Mouse (Mus musculus): ENCODE measurements around the gene Gm49396. TPM values are rescaled to one million over a fixed set of nuclear protein-coding genes. Genes with fewer than 3 reads are reported as not detected.
A peak's percentile ranks its signal among the peaks of the same experiment; 100 is the strongest.

Gene Gm49396
- polyA plus RNA-seq, 1 experiment: 1.9 TPM

DNA sequence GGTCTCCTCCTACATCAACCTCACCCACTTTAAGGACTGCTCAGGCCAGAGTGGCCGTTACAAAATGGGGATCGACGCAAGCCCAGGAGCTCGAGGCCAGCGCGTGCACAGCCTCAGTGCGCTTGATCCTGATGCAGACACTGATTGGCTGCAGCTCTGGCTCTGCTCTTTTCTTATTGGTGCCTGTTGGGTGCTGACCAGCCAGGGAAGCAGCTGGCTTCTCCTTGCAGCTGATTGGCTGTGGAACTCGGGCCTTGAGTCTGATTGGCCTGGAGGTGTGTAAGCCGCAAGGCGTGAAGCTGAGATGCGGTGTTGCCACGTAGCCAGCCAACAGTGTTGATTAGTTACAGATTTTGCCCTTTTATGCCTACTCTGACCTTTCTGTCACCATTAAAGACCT, 35.6 kb downstream of the Gm49396 start, which contains the start of gene Zbtb32:
Gene Zbtb32 (minus strand): TSS at position 124 of the 400 bp plus-strand sequence.
- peak within 1 kb of the TSS; percentile 45; the same call in 1 of the 2 replicates for H3K9ac ChIP-seq (ENCODE audit: low read depth, poor library complexity, severe bottlenecking)
- no peak for TF ChIP-seq CTCF (IDR thresholded peaks at IDR 0.05; ENCODE audit: low read depth, low read length)
- no peak for TF ChIP-seq POLR2A (IDR thresholded peaks at IDR 0.05; ENCODE audit: insufficient read depth, low read length)
- TF ChIP-seq EP300 (IDR thresholded peaks at IDR 0.05; ENCODE audit: insufficient read depth, low read depth, low read length): no peak
- H3K4me3 ChIP-seq (ENCODE audit: low read depth, low read length): peak within 1 kb of the TSS; percentile 41
- no peaks in the 10 kb centered on the region for H3K27me3 ChIP-seq (ENCODE audit: control insufficient read depth, insufficient read depth, low read length, poor library complexity, severe bottlenecking)
- H3K27ac ChIP-seq (ENCODE audit: insufficient read depth, low read length): peak within 1 kb of the TSS; percentile 46
- no peaks in the 10 kb centered on the region for H3K36me3 ChIP-seq (ENCODE audit: control insufficient read depth, insufficient read depth, low read length, poor library complexity, severe bottlenecking)
- H3K4me1 ChIP-seq (ENCODE audit: control insufficient read depth, insufficient read depth, low read length): peaks cover 17% of the 10 kb centered on the region
- no peaks in the 10 kb centered on the region for H3K9me3 ChIP-seq (replicated peaks; ENCODE audit: control insufficient read depth, insufficient read depth, low read length, poor library complexity, severe bottlenecking)

DNA sequence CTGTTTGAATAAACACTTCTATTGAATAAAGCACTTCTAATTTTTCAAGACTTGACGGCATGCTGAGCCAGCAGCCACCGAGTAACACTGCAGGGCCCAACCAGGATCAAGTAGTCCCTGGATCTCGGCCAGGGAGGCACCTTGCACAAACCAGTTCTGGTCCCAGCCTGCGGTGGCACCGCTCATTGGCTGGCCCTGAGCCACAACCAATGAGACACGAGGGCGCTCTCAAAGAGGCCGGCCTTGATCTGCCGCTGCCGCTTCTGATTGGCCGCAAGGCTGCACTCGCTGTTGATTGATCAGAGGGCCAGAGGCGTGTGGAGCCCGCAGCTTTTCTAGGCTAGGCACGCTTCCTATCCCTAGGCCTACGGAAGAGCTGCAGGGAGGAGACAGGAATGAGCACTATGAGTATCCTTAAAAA, 36.8 kb downstream of the Gm49396 start:
- TF ChIP-seq POLR2A (IDR thresholded peaks at IDR 0.05; ENCODE audit: insufficient read depth, low read length): no peak
- no peak for TF ChIP-seq EP300 (IDR thresholded peaks at IDR 0.05; ENCODE audit: insufficient read depth, low read depth, low read length)
- no peak for TF ChIP-seq CTCF (IDR thresholded peaks at IDR 0.05; ENCODE audit: low read depth, low read length)
- H3K9ac ChIP-seq (ENCODE audit: low read depth, poor library complexity, severe bottlenecking): peak overlapping the region; percentile 45
- peak overlapping the region; percentile 82 for H3K27ac ChIP-seq (ENCODE audit: insufficient read depth, low read length)
- H3K27me3 ChIP-seq (ENCODE audit: control insufficient read depth, insufficient read depth, low read length, poor library complexity, severe bottlenecking): no peaks in the 10 kb centered on the region
- H3K9me3 ChIP-seq (replicated peaks; ENCODE audit: control insufficient read depth, insufficient read depth, low read length, poor library complexity, severe bottlenecking): no peaks in the 10 kb centered on the region
- H3K36me3 ChIP-seq (ENCODE audit: control insufficient read depth, insufficient read depth, low read length, poor library complexity, severe bottlenecking): no peaks in the 10 kb centered on the region
- H3K4me3 ChIP-seq (ENCODE audit: low read depth, low read length): peak overlapping the region; percentile 41
- peaks cover 16% of the 10 kb centered on the region for H3K4me1 ChIP-seq (ENCODE audit: control insufficient read depth, insufficient read depth, low read length)

DNA sequence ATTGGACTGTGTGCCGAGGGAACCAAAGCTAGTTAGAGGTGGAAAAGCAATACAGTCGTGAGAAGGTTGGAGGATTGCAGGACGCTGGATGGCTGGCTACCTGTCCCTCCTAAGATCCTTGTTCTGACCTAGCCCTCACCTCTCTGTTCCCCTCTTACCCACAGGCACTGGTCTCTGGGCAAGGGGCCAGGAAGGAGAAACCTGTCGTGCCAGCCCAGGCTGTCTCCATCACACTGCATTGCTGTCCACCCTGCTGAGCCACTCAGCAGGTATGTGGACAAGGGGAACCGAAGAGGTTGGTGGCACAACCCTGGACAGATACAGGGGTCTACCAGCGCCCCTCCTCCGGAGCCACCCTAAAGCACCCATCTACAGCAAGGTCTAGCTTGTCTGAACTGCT, 37.5 kb downstream of the Gm49396 start:
- Histone ChIP-seq H3K4me1 (ENCODE audit: control insufficient read depth, insufficient read depth, low read length) (peaks cover 15% of the 10 kb centered on the region), H3K9me3 (replicated peaks; ENCODE audit: control insufficient read depth, insufficient read depth, low read length, poor library complexity, severe bottlenecking) (no peaks in the 10 kb centered on the region), H3K4me3 (ENCODE audit: low read depth, low read length) (no peak overlapping the region), H3K27me3 (ENCODE audit: control insufficient read depth, insufficient read depth, low read length, poor library complexity, severe bottlenecking) (no peaks in the 10 kb centered on the region), H3K27ac (ENCODE audit: insufficient read depth, low read length) (peak overlapping the region; percentile 82), H3K36me3 (ENCODE audit: control insufficient read depth, insufficient read depth, low read length, poor library complexity, severe bottlenecking) (no peaks in the 10 kb centered on the region), H3K9ac (ENCODE audit: low read depth, poor library complexity, severe bottlenecking) (peak overlapping the region; percentile 30)
- no peak for TF ChIP-seq CTCF (IDR thresholded peaks at IDR 0.05; ENCODE audit: low read depth, low read length)

DNA sequence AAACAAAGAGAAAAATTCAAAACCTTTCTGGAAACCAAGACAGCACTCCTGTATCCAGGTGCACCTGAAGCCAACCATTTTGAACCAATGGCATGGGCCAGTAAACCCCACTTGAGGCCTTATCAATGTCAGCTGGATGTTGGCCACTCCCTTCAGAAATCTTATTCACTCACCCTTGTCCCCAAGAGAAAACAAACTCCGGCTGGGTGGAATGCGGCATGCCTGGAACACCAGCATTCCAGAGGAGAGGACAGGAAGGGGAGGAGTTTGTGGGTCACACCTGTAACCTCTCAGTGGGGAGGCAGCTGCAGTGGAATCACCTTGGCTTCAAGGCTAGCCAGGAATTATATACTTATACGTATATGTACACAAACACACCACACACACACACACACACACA, 39.4 kb downstream of the Gm49396 start:
- TF ChIP-seq EP300 (IDR thresholded peaks at IDR 0.05; ENCODE audit: insufficient read depth, low read depth, low read length) (peak; percentile 96), POLR2A (IDR thresholded peaks at IDR 0.05; ENCODE audit: insufficient read depth, low read length) (no peak), CTCF (IDR thresholded peaks at IDR 0.05; ENCODE audit: low read depth, low read length) (no peak)
- H3K27ac ChIP-seq (ENCODE audit: insufficient read depth, low read length): peak overlapping the region; percentile 82
- H3K9me3 ChIP-seq (replicated peaks; ENCODE audit: control insufficient read depth, insufficient read depth, low read length, poor library complexity, severe bottlenecking): no peaks in the 10 kb centered on the region
- H3K9ac ChIP-seq (ENCODE audit: low read depth, poor library complexity, severe bottlenecking): no peak overlapping the region
- no peaks in the 10 kb centered on the region for H3K27me3 ChIP-seq (ENCODE audit: control insufficient read depth, insufficient read depth, low read length, poor library complexity, severe bottlenecking)
- H3K4me1 ChIP-seq (ENCODE audit: control insufficient read depth, insufficient read depth, low read length): peaks cover 15% of the 10 kb centered on the region
- peak overlapping the region; percentile 9; the same call in 1 of the 2 replicates for H3K4me3 ChIP-seq (ENCODE audit: low read depth, low read length)
- no peaks in the 10 kb centered on the region for H3K36me3 ChIP-seq (ENCODE audit: control insufficient read depth, insufficient read depth, low read length, poor library complexity, severe bottlenecking)

DNA sequence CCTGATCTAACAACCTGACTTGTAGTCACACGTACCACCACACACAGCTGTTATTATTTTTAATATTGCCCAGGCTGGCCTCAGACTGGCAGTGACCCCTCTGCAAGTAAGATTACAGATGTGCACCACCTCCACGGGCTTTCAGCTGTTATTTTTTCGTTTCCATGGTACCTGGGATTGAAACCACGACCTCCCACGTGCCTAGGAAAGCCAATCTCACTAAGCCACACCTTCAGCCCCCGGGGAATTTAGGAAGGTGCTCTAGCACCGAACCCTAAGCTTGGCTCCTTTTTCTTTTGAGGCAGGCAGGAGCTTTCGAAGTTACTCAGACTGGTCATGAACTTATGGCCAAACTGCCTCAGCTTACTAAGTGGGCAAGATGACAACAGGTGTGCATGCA, 41.3 kb downstream of the Gm49396 start:
- TF ChIP-seq CTCF (IDR thresholded peaks at IDR 0.05; ENCODE audit: low read depth, low read length) (no peak), EP300 (IDR thresholded peaks at IDR 0.05; ENCODE audit: insufficient read depth, low read depth, low read length) (no peak), POLR2A (IDR thresholded peaks at IDR 0.05; ENCODE audit: insufficient read depth, low read length) (no peak)
- Histone ChIP-seq H3K4me1 (ENCODE audit: control insufficient read depth, insufficient read depth, low read length) (peaks cover 15% of the 10 kb centered on the region), H3K4me3 (ENCODE audit: low read depth, low read length) (no peak overlapping the region), H3K36me3 (ENCODE audit: control insufficient read depth, insufficient read depth, low read length, poor library complexity, severe bottlenecking) (no peaks in the 10 kb centered on the region), H3K27me3 (ENCODE audit: control insufficient read depth, insufficient read depth, low read length, poor library complexity, severe bottlenecking) (no peaks in the 10 kb centered on the region), H3K9me3 (replicated peaks; ENCODE audit: control insufficient read depth, insufficient read depth, low read length, poor library complexity, severe bottlenecking) (no peaks in the 10 kb centered on the region), H3K9ac (ENCODE audit: low read depth, poor library complexity, severe bottlenecking) (no peak overlapping the region), H3K27ac (ENCODE audit: insufficient read depth, low read length) (peak overlapping the region; percentile 43)

DNA sequence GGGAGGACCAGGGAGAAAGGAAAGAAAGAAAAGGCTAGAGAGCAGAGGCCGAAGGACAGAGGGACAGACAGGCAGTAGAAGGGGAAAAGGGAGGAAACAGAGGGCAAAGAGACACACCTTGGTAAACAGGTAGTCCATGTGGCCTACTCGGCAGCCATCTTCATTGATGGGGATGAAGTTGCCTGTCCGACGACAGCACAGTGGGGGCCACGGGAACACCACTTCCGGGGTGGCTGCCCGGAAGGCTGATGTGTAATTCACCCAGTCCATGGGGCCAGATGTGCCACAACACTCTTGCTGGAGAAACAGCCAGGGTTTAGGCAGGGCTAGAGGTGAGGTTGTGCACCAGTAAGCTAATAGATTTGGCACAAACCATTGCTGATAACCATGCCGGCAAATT, 41.8 kb downstream of the Gm49396 start:
- no peak for TF ChIP-seq EP300 (IDR thresholded peaks at IDR 0.05; ENCODE audit: insufficient read depth, low read depth, low read length)
- TF ChIP-seq POLR2A (IDR thresholded peaks at IDR 0.05; ENCODE audit: insufficient read depth, low read length): no peak
- TF ChIP-seq CTCF (IDR thresholded peaks at IDR 0.05; ENCODE audit: low read depth, low read length): no peak
- H3K4me1 ChIP-seq (ENCODE audit: control insufficient read depth, insufficient read depth, low read length): peaks cover 15% of the 10 kb centered on the region
- no peaks in the 10 kb centered on the region for H3K27me3 ChIP-seq (ENCODE audit: control insufficient read depth, insufficient read depth, low read length, poor library complexity, severe bottlenecking)
- no peaks in the 10 kb centered on the region for H3K36me3 ChIP-seq (ENCODE audit: control insufficient read depth, insufficient read depth, low read length, poor library complexity, severe bottlenecking)
- no peak overlapping the region for H3K9ac ChIP-seq (ENCODE audit: low read depth, poor library complexity, severe bottlenecking)
- no peaks in the 10 kb centered on the region for H3K9me3 ChIP-seq (replicated peaks; ENCODE audit: control insufficient read depth, insufficient read depth, low read length, poor library complexity, severe bottlenecking)
- peak overlapping the region; percentile 43 for H3K27ac ChIP-seq (ENCODE audit: insufficient read depth, low read length)
- no peak overlapping the region for H3K4me3 ChIP-seq (ENCODE audit: low read depth, low read length)

All from ES-Bruce4 (cell line).